Mouse (Mus musculus) neural tube, embryonic 11.5 days (tissue): ENCODE measurements around the gene Gstm3. TPM values are rescaled to one million over a fixed set of nuclear protein-coding genes. Genes with fewer than 3 reads are reported as not detected.
"Not testable (repeated sequence)": the region's sequence is repeated elsewhere in the genome, so short reads cannot be mapped to it uniquely, and the experiment has no call there.

ENCODE experiments used
- ATAC-seq: fragments of 200-750 bp; cut with Nextera tagmentation; 2 replicates; pipeline ENCODE4 v1.8.0; 2017; ENCODE audit warnings: moderate number of reproducible peaks, mild to moderate bottlenecking, moderate TSS enrichment, moderate library complexity; ENCODE audit not compliant: insufficient read depth, low FRiP score, low TSS enrichment
- DNase-seq: peaks from one replicate; pipeline ENCODE4 v3.0.0-alpha.2; 2015; ENCODE audit warnings: low spot score
- H3K27ac ChIP-seq: fragments of 300-500 bp; sonication (generic); 2 replicates; pipeline ENCODE4 v1.5.1; 2014; ENCODE audit warnings: low read depth, mild to moderate bottlenecking, low read length
- H3K27me3 ChIP-seq: fragments of 300-500 bp; sonication (generic); 2 replicates; pipeline ENCODE4 v1.6.1; 2014; ENCODE audit warnings: mild to moderate bottlenecking, low read length, mixed read lengths; ENCODE audit not compliant: control insufficient read depth, insufficient read depth
- H3K36me3 ChIP-seq: fragments of 300-500 bp; sonication (generic); 2 replicates; pipeline ENCODE4 v1.6.1; 2014; ENCODE audit warnings: mild to moderate bottlenecking, low read length, moderate library complexity, mixed read lengths; ENCODE audit not compliant: control insufficient read depth, insufficient read depth
- H3K4me1 ChIP-seq: fragments of 300-500 bp; sonication (generic); 2 replicates; pipeline ENCODE4 v1.6.1; 2014; ENCODE audit warnings: low read length, mixed read lengths; ENCODE audit not compliant: control insufficient read depth, insufficient read depth
- H3K4me2 ChIP-seq: fragments of 300-500 bp; sonication (generic); 2 replicates; pipeline ENCODE4 v1.6.1; 2014; ENCODE audit warnings: low read depth, mild to moderate bottlenecking, moderate library complexity
- H3K4me3 ChIP-seq: fragments of 300-500 bp; sonication (generic); 2 replicates; pipeline ENCODE4 v1.5.1; 2014; ENCODE audit warnings: low read depth, low read length
- H3K9ac ChIP-seq: fragments of 300-500 bp; sonication (generic); 2 replicates; pipeline ENCODE4 v1.6.1; 2014; ENCODE audit warnings: mild to moderate bottlenecking, low read length
- H3K9me3 ChIP-seq: fragments of 300-500 bp; sonication (generic); 2 replicates; pipeline ENCODE4 v1.6.1; 2016; ENCODE audit warnings: low read length; ENCODE audit not compliant: control insufficient read depth
- WGBS: fragments of 180-500 bp; shearing (Covaris S2); extraction: QIAGEN DNeasy Blood & Tissue Kit; methylation state at CpG from one replicate; pipeline ENCODE4 v1.1.7; 2014; 5-methylcytosine and 5-hydroxymethylcytosine counted together
- polyA plus RNA-seq: library from polyadenylated mRNA; unstranded; fragments of >200 nt; fragmentation: Nextera tagmentation; extraction: Ambion mirVana; gene quantifications from 2 replicates; pipeline ENCODE4 v1.2.1, GENCODE M21; 2014

Gstm3 gene
- polyA plus RNA-seq = not detected in 2 replicates

DNA sequence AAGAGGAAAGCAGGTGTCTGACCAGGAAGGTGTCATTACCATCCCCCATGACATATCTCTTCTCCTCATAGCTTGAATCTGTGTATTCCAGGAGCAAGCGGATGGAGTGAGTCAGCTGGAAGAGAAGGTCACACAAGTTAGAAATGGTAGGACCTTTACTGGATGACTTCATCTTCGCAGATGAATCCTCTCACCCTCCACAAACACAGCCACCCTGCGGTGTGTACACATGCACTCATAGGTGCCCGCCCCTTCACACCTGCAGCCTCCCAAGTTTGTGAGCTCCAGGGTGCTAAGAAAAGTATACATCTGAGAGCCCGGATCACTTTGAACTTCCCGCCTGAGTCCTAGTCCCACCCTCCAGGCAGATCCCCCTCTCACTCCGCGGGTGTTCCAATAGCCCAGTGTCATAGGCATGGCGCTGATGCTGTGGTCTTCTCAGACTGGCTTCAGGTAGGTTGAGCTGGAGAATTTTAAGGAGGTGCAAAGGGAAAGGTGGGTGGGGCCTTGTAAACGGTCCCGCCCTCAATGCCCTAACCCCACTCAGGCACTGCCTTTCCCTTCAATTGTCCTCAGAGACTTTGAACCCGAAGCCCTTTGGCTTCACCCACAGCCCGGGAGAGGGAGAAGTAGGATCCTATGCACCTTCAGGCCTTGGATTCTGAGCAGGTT is at the start of gene Gstm3:
Gene Gstm3 (minus strand): TSS at position 560 of the 672 bp plus-strand sequence.
- ATAC-seq (no peak), DNase-seq (no peak)
- H3K27me3 ChIP-seq = no peaks in the 10 kb centered on the region
- H3K36me3 ChIP-seq = no peaks in the 10 kb centered on the region
- WGBS = 56% methylated on average over 13 of the region's 13 CpGs
- no peak within 1 kb of the TSS for H3K27ac ChIP-seq
- H3K4me3 ChIP-seq = no peak within 1 kb of the TSS
- H3K4me2 ChIP-seq = no peak within 1 kb of the TSS
- no peaks in the 10 kb centered on the region for H3K4me1 ChIP-seq
- H3K9me3 ChIP-seq = no peaks in the 10 kb centered on the region
- H3K9ac ChIP-seq = no peak within 1 kb of the TSS

DNA sequence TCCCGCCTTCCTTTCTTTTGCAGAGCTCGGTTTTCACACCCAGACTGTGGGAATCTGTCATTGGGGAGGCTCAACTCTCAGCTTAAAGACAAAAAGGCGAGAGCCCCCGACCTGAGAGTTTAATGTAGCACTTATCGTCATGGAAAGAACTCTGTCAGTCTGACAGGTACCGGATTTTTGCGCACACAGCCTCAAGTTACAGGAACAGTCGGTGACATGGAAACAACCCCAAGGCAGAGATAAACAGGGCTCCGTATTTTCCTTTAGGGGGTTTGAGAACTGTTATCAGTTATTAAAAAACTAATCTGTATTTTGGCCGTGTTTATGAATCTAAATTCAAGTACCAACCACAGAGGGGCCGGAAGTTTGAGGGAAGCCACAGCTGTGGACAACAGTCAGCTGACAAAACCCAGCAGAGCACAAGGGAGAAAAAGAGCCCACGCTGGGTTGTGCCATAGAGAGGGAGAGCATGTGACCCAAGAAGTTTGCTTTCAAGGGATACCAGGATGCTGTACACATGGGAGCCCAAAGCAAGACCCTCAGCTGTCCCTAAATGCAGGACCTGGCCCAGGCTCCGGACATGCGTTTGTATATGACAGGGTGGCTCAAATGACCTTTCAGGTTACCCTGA is 49.2 kb upstream of the Gstm3 start:
- 39% methylated on average over 14 of the region's 14 CpGs for WGBS
- Histone ChIP-seq H3K9ac (peak overlapping the region; percentile 15; the same call in 1 of the 2 replicates), H3K4me1 (peaks cover 11% of the 10 kb centered on the region; the same call in 1 of the 2 replicates), H3K36me3 (no peaks in the 10 kb centered on the region), H3K4me2 (peak overlapping the region; percentile 86), H3K27ac (no peak overlapping the region), H3K4me3 (peak overlapping the region; percentile 36; the same call in 1 of the 2 replicates), H3K27me3 (no peaks in the 10 kb centered on the region), H3K9me3 (no peaks in the 10 kb centered on the region)
- DNase-seq (no peak), ATAC-seq (peak; percentile 28; the same call in 1 of the 2 replicates)

DNA sequence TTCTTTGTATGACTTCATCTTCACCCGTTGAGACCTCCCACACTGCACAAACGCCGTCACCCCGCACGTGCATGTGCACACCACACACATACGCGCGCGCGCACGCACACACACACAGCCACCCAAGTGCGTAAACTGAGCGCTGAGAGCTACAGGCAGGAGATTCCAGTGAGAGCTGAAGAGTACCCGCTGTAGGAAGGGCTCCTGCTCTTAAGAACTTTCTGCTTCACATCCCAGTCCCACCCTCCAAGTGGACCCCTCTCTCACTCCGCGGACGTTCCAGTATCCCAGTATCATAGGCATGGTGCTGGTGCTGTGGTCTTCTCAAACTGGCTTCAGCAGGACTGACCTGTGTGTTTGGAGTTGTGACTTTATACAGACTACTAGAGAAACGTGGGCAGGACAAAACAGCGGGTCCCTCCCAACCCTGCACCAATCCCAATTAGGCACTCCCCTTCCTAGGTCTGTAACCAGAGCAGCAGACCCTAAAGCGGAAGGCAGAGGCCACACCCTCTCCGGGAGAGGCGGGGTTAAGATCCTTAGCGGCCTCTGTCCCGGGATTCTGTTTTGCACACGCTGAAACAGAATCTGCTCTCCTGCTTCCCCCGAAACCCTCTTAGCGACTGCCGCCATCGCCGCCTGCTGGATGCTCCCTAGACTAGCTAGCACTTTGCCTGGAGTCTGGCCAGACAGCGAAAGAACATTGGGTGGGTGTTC is 48.5 kb upstream of the Gstm3 start, which contains the start of gene Gstm1:
Gene Gstm1 (minus strand): TSS at position 501 of the 717 bp plus-strand sequence.
- H3K4me2 ChIP-seq = peak within 1 kb of the TSS; percentile 86

DNA sequence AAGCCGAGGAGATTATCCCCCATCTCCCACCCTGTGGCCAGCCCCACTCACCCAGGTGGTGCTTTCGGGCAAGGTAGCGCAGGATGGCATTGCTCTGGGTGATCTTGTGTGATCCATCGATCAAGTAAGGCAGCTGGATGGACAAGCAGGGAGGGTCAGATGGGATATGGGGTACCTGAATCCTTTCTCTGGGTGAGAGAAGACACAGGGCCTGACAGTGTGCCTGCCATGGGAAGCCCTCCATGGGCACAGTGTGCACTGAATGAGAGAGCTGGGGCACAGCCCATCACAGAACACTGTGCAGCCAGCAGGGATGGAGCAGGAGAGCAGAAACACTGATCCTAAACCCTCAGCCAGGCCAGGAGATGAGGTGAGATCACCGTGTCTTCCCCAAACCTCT is 47.4 kb upstream of the Gstm3 start:
- not testable (repeated sequence) for H3K4me3 ChIP-seq, H3K27ac ChIP-seq, H3K9ac ChIP-seq, ATAC-seq, H3K36me3 ChIP-seq, H3K9me3 ChIP-seq, H3K27me3 ChIP-seq, H3K4me2 ChIP-seq, DNase-seq
- peaks cover 11% of the 10 kb centered on the region; the same call in 1 of the 2 replicates for H3K4me1 ChIP-seq
- WGBS = 86% methylated on average over 5 of the region's 5 CpGs

More for the DNA sequence above, 48.5 kb upstream of the Gstm3 start, which contains the start of gene Gstm1:
- peak; percentile 94 for ATAC-seq
- Histone ChIP-seq H3K9ac (peak within 1 kb of the TSS; percentile 55), H3K27me3 (no peaks in the 10 kb centered on the region), H3K4me1 (peaks cover 11% of the 10 kb centered on the region; the same call in 1 of the 2 replicates), H3K4me3 (peak within 1 kb of the TSS; percentile 36), H3K9me3 (no peaks in the 10 kb centered on the region), H3K27ac (peak within 1 kb of the TSS; percentile 46; the same call in 1 of the 2 replicates), H3K36me3 (no peaks in the 10 kb centered on the region)
- WGBS = under 1% methylated on average over 31 of the region's 31 CpGs
- DNase-seq = peak; percentile 92

DNA sequence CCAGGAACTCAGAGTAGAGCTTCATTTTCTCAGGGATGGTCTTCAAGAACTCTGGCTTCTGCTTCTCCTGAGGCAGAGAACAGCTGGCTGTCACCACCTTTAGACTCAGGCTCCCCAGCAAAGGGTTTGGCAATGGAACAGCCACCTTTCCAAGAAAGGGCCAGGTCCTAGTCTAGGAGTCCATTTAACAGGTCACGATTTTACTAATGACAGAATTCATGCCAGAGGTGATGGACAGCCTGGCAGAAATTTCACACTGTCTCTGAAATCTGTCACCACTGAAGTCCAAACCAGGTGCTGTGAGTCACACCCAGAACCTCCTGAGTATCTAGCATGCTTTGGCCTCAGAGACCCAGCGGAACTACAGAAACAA is 45.9 kb upstream of the Gstm3 start:
- Histone ChIP-seq H3K4me2 (no peak overlapping the region), H3K4me1 (peaks cover 11% of the 10 kb centered on the region; the same call in 1 of the 2 replicates), H3K9ac (no peak overlapping the region), H3K9me3 (no peaks in the 10 kb centered on the region), H3K27ac (no peak overlapping the region), H3K4me3 (no peak overlapping the region), H3K27me3 (no peaks in the 10 kb centered on the region), H3K36me3 (no peaks in the 10 kb centered on the region)
- no peak for ATAC-seq
- WGBS = 94% methylated on average over 2 of the region's 2 CpGs
- no peak for DNase-seq

DNA sequence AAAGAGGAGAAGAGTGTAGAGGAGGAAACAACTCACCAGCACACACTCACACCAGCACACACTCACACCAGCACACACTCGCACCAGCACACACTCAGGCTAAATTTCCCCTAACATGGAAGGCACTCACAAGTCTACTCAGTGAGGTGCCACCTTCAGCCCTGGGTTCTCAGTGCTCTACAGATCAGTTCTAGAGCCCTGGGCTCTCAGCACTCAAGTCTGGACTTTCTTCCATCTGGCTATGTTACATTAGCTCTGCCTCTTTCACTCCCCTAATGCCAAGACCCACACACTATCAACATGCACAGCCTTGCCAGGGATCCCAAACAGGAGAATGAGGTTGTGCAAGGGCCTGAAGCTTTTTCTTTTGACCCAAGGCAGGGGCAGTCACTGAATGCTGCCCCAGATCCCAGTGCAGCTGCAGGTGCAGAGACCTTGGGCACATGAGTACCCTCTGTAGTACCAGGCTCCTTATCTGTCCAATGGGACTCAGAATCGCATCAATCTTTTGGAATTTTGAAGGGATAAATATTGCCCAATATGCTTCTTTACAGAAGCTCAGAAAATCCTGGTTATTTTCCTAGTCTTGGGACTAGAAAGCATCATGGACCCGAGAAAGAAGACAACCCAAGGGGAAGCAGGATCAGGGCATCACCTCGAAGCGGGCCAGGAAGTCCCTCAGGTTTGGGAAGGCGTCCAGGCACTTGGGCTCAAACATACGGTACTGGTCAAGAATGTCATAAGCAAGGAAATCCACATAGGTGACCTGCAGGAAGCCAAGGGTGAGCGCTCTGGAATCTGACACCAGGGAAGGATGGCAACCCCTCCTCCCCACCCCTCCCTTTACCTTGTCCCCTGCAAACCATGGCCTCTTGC is 45.3 kb upstream of the Gstm3 start:
- Histone ChIP-seq H3K9me3 (no peaks in the 10 kb centered on the region), H3K27ac (no peak overlapping the region), H3K9ac (no peak overlapping the region), H3K36me3 (no peaks in the 10 kb centered on the region), H3K27me3 (no peaks in the 10 kb centered on the region), H3K4me2 (no peak overlapping the region), H3K4me1 (peaks cover 11% of the 10 kb centered on the region; the same call in 1 of the 2 replicates), H3K4me3 (no peak overlapping the region)
- DNase-seq = no peak
- WGBS = 76% methylated on average over 7 of the region's 8 CpGs
- ATAC-seq = no peak

DNA sequence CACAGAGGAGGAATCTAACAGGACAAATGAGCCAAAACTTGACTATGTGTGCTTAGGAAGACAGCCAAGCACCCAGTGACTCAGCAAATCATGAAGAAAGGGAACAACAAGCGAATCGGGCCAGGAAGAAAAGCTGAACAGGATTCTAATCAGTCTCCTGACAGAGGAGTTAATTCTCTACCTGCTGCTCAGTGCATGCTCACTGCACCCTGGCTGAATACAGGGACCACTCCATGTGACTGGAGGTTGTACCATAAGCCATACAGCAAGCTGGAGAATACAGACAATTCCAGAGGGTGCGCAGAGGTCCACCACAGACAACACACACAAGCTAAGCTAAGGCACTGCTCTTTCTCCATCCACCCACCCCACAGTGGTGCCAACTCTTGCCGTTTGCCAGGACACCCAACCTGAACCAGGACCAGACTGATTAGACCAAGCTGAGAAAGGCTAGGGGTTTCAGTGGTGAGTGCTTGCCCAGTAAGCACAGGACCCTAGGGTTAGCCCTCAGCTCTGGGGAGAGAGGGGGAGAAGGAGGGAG is 44.3 kb upstream of the Gstm3 start:
- Histone ChIP-seq H3K9me3 (no peaks in the 10 kb centered on the region), H3K4me1 (peaks cover 8% of the 10 kb centered on the region; the same call in 1 of the 2 replicates), H3K27ac (no peak overlapping the region), H3K27me3 (no peaks in the 10 kb centered on the region), H3K4me3 (no peak overlapping the region), H3K9ac (no peak overlapping the region), H3K36me3 (no peaks in the 10 kb centered on the region), H3K4me2 (no peak overlapping the region)
- WGBS = 89% methylated on average over 4 of the region's 4 CpGs
- DNase-seq (no peak), ATAC-seq (no peak)

DNA sequence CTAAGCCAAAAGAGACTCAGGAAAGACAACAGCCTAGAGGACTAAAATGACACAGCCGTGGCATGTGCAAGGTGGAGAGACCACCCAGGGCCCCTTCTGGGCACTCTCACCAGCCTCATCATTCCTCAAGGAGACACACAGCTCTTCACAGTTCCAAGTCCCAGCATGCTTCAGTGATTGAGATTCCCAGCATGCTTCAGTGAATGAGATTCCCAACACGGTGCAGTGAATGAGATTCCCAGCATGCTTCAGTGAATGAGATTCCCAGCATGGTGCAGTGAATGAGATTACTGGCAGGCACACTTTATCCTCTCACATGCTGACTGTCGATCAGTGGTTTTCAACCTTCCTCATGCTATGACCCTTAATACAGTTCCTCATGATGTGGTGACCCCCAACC is 42.5 kb upstream of the Gstm3 start:
- H3K9ac ChIP-seq = no peak overlapping the region
- no peak overlapping the region for H3K27ac ChIP-seq
- H3K9me3 ChIP-seq = no peaks in the 10 kb centered on the region
- no peak overlapping the region for H3K4me2 ChIP-seq
- 64% methylated on average over 3 of the region's 3 CpGs for WGBS
- no peak overlapping the region for H3K4me3 ChIP-seq
- no peaks in the 10 kb centered on the region for H3K36me3 ChIP-seq
- DNase-seq (no peak), ATAC-seq (0 out of 2 replicates have a peak, but pooled peaks have one; percentile 35)
- H3K4me1 ChIP-seq = no peaks in the 10 kb centered on the region
- no peaks in the 10 kb centered on the region for H3K27me3 ChIP-seq
